Mouse (Mus musculus): ENCODE results near the gene Tada3. TPM values are rescaled to one million over a fixed set of nuclear protein-coding genes. Genes with fewer than 3 reads are reported as not detected.
"Not testable (repeated sequence)": the region's sequence is repeated elsewhere in the genome, so short reads cannot be mapped to it uniquely, and the experiment has no call there.

Tada3 gene
- polyA plus RNA-seq, 1 experiment from 2014 or later: 42.2 TPM

GRCm38 (mm10) chr6:113332734-113333133 lies 44.9 kb downstream of the Tada3 start:
- Histone ChIP-seq H3K27ac (replicated peaks in 1 of 2; ENCODE audit: control insufficient read depth in 1 of 2, insufficient read depth in 1 of 2, low read depth in 2 of 2, low read length in 2 of 2) (peak overlapping the region; percentile 78 to 87), H3K4me1 (ENCODE audit: control insufficient read depth in 2 of 2, insufficient read depth in 2 of 2, low read length in 2 of 2) (peaks cover 12 to 22% of the 10 kb centered on the region in 2 experiments), H3K36me3 (ENCODE audit: control insufficient read depth, insufficient read depth, low read length) (peaks cover 62% of the 10 kb centered on the region), H3K4me2 (ENCODE audit: low read length) (peak overlapping the region; percentile 28)
- not testable (repeated sequence) for H3K9me3 ChIP-seq (ENCODE audit: control insufficient read depth, low read length); ATAC-seq (ENCODE audit: insufficient number of reproducible peaks, insufficient read depth, low FRiP score, low read depth); H3K9ac ChIP-seq (ENCODE audit: low read length); H3K4me3 ChIP-seq (ENCODE audit: control insufficient read depth in 1 of 2, insufficient read depth in 1 of 2, low read depth in 1 of 2, low read length in 2 of 2); H3K27me3 ChIP-seq (ENCODE audit: control insufficient read depth, insufficient read depth, low read length)
- WGBS: 64% methylated on average over 6 of the region's 6 CpGs

DNA sequence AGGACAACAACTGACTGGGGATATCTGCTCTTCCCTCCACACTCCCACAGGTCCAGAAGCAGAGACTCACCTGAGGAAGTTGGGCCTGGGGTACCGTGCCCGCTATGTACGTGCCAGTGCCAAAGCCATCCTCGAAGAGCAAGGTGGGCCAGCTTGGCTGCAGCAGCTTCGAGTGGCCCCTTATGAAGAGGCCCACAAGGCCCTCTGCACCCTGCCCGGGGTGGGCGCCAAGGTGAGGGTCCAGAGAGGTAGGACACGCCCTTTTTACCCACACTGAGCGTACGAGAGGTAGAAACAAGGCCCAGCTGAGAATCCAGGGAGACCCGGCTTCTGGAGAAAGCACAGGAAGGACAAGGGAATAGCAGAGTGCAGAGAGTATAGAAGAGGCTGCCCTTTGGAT lies 46.0 kb downstream of the Tada3 start:
- 91% methylated on average over 11 of the region's 11 CpGs for WGBS
- Histone ChIP-seq H3K9me3 (ENCODE audit: control insufficient read depth, low read length) (no peaks in the 10 kb centered on the region), H3K4me3 (ENCODE audit: control insufficient read depth in 1 of 2, insufficient read depth in 1 of 2, low read depth in 1 of 2, low read length in 2 of 2) (no peak overlapping the region), H3K27me3 (ENCODE audit: control insufficient read depth, insufficient read depth, low read length) (no peaks in the 10 kb centered on the region), H3K9ac (ENCODE audit: low read length) (no peak overlapping the region), H3K27ac (replicated peaks in 1 of 2; ENCODE audit: control insufficient read depth in 1 of 2, insufficient read depth in 1 of 2, low read depth in 2 of 2, low read length in 2 of 2) (no peak overlapping the region), H3K36me3 (ENCODE audit: control insufficient read depth, insufficient read depth, low read length) (peaks cover 55% of the 10 kb centered on the region), H3K4me1 (ENCODE audit: control insufficient read depth in 2 of 2, insufficient read depth in 2 of 2, low read length in 2 of 2) (peaks cover 10 to 12% of the 10 kb centered on the region in 2 experiments), H3K4me2 (ENCODE audit: low read length) (no peak overlapping the region)
- no peak for ATAC-seq (ENCODE audit: insufficient number of reproducible peaks, insufficient read depth, low FRiP score, low read depth)

- Histone ChIP-seq H3K4me2 (ENCODE audit: low read length) (no peak overlapping the region), H3K36me3 (ENCODE audit: control insufficient read depth, insufficient read depth, low read length) (peaks cover 46% of the 10 kb centered on the region), H3K4me3 (ENCODE audit: control insufficient read depth in 1 of 2, insufficient read depth in 1 of 2, low read depth in 1 of 2, low read length in 2 of 2) (no peak overlapping the region), H3K4me1 (ENCODE audit: control insufficient read depth in 2 of 2, insufficient read depth in 2 of 2, low read length in 2 of 2) (peaks cover 10 to 17% of the 10 kb centered on the region in 2 experiments), H3K27me3 (ENCODE audit: control insufficient read depth, insufficient read depth, low read length) (no peaks in the 10 kb centered on the region), H3K27ac (replicated peaks in 1 of 2; ENCODE audit: control insufficient read depth in 1 of 2, insufficient read depth in 1 of 2, low read depth in 2 of 2, low read length in 2 of 2) (no peak overlapping the region), H3K9ac (ENCODE audit: low read length) (no peak overlapping the region), H3K9me3 (ENCODE audit: control insufficient read depth, low read length) (no peaks in the 10 kb centered on the region)
- no peak for ATAC-seq (ENCODE audit: insufficient number of reproducible peaks, insufficient read depth, low FRiP score, low read depth)
- WGBS: 49% methylated on average over 2 of the region's 2 CpGs
Measured at GRCm38 (mm10) chr6:113330547-113330946, 47.1 kb downstream of the Tada3 start.

GRCm38 (mm10) chr6:113329396-113329795 lies 48.3 kb downstream of the Tada3 start:
- peaks cover 46% of the 10 kb centered on the region for H3K36me3 ChIP-seq (ENCODE audit: control insufficient read depth, insufficient read depth, low read length)
- no peaks in the 10 kb centered on the region for H3K9me3 ChIP-seq (ENCODE audit: control insufficient read depth, low read length)
- H3K9ac ChIP-seq (ENCODE audit: low read length): no peak overlapping the region
- no peak overlapping the region for H3K4me3 ChIP-seq (ENCODE audit: control insufficient read depth in 1 of 2, insufficient read depth in 1 of 2, low read depth in 1 of 2, low read length in 2 of 2)
- no peak for ATAC-seq (ENCODE audit: insufficient number of reproducible peaks, insufficient read depth, low FRiP score, low read depth)
- H3K4me1 ChIP-seq (ENCODE audit: control insufficient read depth in 2 of 2, insufficient read depth in 2 of 2, low read length in 2 of 2): peaks cover 10 to 17% of the 10 kb centered on the region in 2 experiments
- H3K27me3 ChIP-seq (ENCODE audit: control insufficient read depth, insufficient read depth, low read length): no peaks in the 10 kb centered on the region
- no peak overlapping the region for H3K4me2 ChIP-seq (ENCODE audit: low read length)
- H3K27ac ChIP-seq (replicated peaks in 1 of 2; ENCODE audit: control insufficient read depth in 1 of 2, insufficient read depth in 1 of 2, low read depth in 2 of 2, low read length in 2 of 2): no peak overlapping the region
- WGBS: 73% methylated on average over 1 of the region's 1 CpGs

DNA sequence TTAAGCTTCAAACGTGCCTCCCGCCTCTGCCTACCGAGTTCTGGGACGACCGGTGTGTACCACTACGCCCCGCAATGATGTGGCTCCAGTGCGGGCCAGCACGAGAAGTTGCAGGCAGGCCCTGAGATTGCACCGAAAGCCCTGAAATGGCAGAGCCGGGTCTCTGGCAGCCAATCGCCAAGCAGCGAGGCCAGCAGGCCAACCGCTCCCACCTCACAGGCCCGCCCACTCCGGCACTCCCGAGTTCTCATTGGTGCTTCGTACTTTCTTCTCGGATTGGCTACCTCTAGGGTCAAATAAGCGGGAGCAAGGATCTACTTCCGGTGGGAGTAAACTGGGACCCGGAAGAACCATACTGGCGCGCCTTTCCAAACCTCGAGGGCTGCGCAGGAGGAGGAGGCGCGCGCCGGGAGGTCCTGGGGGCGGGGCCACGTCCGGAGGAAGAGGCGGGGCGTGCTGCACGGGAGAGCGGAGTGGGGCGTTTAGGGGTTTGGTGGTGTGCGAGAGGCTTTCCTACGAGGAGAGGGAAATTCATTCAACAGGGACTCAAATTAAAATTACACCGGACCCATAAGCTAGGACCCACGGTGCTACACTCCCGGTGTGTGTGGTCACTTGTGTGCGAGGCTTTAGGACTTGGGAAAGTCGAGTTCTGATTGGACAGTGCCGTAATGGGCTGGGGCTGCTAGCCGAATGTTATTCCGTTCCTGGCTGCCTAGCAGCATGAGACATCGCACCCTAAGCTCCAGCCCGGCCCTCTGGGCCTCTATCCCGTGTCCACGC lies 51.0 kb downstream of the Tada3 start, which contains the start of gene Ogg1:
Gene Ogg1, plus strand, starts transcription at position 440 of the 783 bp plus-strand sequence.
- Histone ChIP-seq H3K4me1 (ENCODE audit: control insufficient read depth in 2 of 2, insufficient read depth in 2 of 2, low read length in 2 of 2) (peaks cover 0 to 5% of the 10 kb centered on the region in 2 experiments; a peak in 1 of 4 replicates), H3K27me3 (ENCODE audit: control insufficient read depth, insufficient read depth, low read length) (no peaks in the 10 kb centered on the region), H3K27ac (replicated peaks in 1 of 2; ENCODE audit: control insufficient read depth in 1 of 2, insufficient read depth in 1 of 2, low read depth in 2 of 2, low read length in 2 of 2) (peak within 1 kb of the TSS; percentile 92 to 95), H3K4me2 (ENCODE audit: low read length) (peak within 1 kb of the TSS; percentile 81), H3K9ac (ENCODE audit: low read length) (peak within 1 kb of the TSS; percentile 85), H3K36me3 (ENCODE audit: control insufficient read depth, insufficient read depth, low read length) (peaks cover 57% of the 10 kb centered on the region), H3K9me3 (ENCODE audit: control insufficient read depth, low read length) (no peaks in the 10 kb centered on the region), H3K4me3 (ENCODE audit: control insufficient read depth in 1 of 2, insufficient read depth in 1 of 2, low read depth in 1 of 2, low read length in 2 of 2) (peak within 1 kb of the TSS; percentile 61 to 94)
- under 1% methylated on average over 52 of the region's 52 CpGs for whole genome bisulfite sequencing
- peak; percentile 97 for ATAC-seq (ENCODE audit: insufficient number of reproducible peaks, insufficient read depth, low FRiP score, low read depth)

Small RNA genes lying within 50 kb of the gene (microRNA-seq; reads per million reads assigned to microRNA genes)
- not detected for gene Gm24387

Other genes starting within 250 kb of the Tada3 start
- 0.22 and 0.61 TPM in 2 replicates for gene Lhfpl4, start 182.5 kb downstream of the Tada3 start, polyA plus RNA-seq (2014; fragmentation: Nextera tagmentation; extraction: Ambion mirVana)
- gene Mtmr14, start 140.0 kb downstream of the Tada3 start, polyA plus RNA-seq (2014; fragmentation: Nextera tagmentation; extraction: Ambion mirVana): 25.3 and 26.7 TPM in 2 replicates
- 0.07 TPM in 1 of 2 replicates, not detected in the other for gene Cpne9, start 95.6 kb downstream of the Tada3 start, polyA plus RNA-seq (2014; fragmentation: Nextera tagmentation; extraction: Ambion mirVana)
- 11.7 and 11.8 TPM in 2 replicates for gene Brpf1, start 70.7 kb downstream of the Tada3 start, polyA plus RNA-seq (2014; fragmentation: Nextera tagmentation; extraction: Ambion mirVana)
- 10.1 and 10.3 TPM in 2 replicates for gene Ogg1, start 50.9 kb downstream of the Tada3 start, polyA plus RNA-seq (2014; fragmentation: Nextera tagmentation; extraction: Ambion mirVana)
- 131 and 134 TPM in 2 replicates for gene Camk1, start 33.9 kb downstream of the Tada3 start, polyA plus RNA-seq (2014; fragmentation: Nextera tagmentation; extraction: Ambion mirVana)
- gene Arpc4, start 232 bp upstream of the Tada3 start, polyA plus RNA-seq (2014; fragmentation: Nextera tagmentation; extraction: Ambion mirVana): 145 and 155 TPM in 2 replicates
- gene Ttll3, start 11.4 kb upstream of the Tada3 start, polyA plus RNA-seq (2014; fragmentation: Nextera tagmentation; extraction: Ambion mirVana): 1.0 and 1.4 TPM in 2 replicates
- gene Rpusd3, start 41.5 kb upstream of the Tada3 start, polyA plus RNA-seq (2014; fragmentation: Nextera tagmentation; extraction: Ambion mirVana): 11.1 and 12.8 TPM in 2 replicates
- gene Cidec, start 57.9 kb upstream of the Tada3 start, polyA plus RNA-seq (2014; fragmentation: Nextera tagmentation; extraction: Ambion mirVana): not detected in 2 replicates
- gene Jagn1, start 64.7 kb upstream of the Tada3 start, polyA plus RNA-seq (2014; fragmentation: Nextera tagmentation; extraction: Ambion mirVana): 54.2 and 57.5 TPM in 2 replicates
- gene Il17re, start 80.6 kb upstream of the Tada3 start, polyA plus RNA-seq (2014; fragmentation: Nextera tagmentation; extraction: Ambion mirVana): 0.99 and 1.4 TPM in 2 replicates
- 5.6 and 9.5 TPM in 2 replicates for gene Il17rc, start 93.5 kb upstream of the Tada3 start, polyA plus RNA-seq (2014; fragmentation: Nextera tagmentation; extraction: Ambion mirVana)
- 30.7 and 32.6 TPM in 2 replicates for gene Creld1, start 105.4 kb upstream of the Tada3 start, polyA plus RNA-seq (2014; fragmentation: Nextera tagmentation; extraction: Ambion mirVana)
- gene Prrt3, start 124.0 kb upstream of the Tada3 start, polyA plus RNA-seq (2014; fragmentation: Nextera tagmentation; extraction: Ambion mirVana): 0.13 and 0.27 TPM in 2 replicates
- 84.6 and 89.2 TPM in 2 replicates for gene Emc3, start 153.8 kb upstream of the Tada3 start, polyA plus RNA-seq (2014; fragmentation: Nextera tagmentation; extraction: Ambion mirVana)
- gene Fancd2, start 153.8 kb upstream of the Tada3 start, polyA plus RNA-seq (2014; fragmentation: Nextera tagmentation; extraction: Ambion mirVana): 10.1 and 10.6 TPM in 2 replicates
- gene Fancd2os, start 222.8 kb upstream of the Tada3 start, polyA plus RNA-seq (2014; fragmentation: Nextera tagmentation; extraction: Ambion mirVana): 0.31 TPM in 1 of 2 replicates, not detected in the other
- gene Brk1, start 226.9 kb upstream of the Tada3 start, polyA plus RNA-seq (2014; fragmentation: Nextera tagmentation; extraction: Ambion mirVana): 184 and 197 TPM in 2 replicates
- 34.5 and 36.6 TPM in 2 replicates for gene Vhl, start 246.1 kb upstream of the Tada3 start, polyA plus RNA-seq (2014; fragmentation: Nextera tagmentation; extraction: Ambion mirVana)

All from heart, embryonic 14.5 days (tissue).